Mouse (Mus musculus) heart, postnatal 10 days (tissue): Measurements from ENCODE around the gene Pax1. TPM values are rescaled to one million over a fixed set of nuclear protein-coding genes. Genes with fewer than 3 reads are reported as not detected.

Experiments used
- DNase-seq, 2 experiments: peaks; one replicate each; pipeline ENCODE4 v3.0.0; 2021
- intact Hi-C: fragments of 180-260 bp; cut with DNase I; formaldehyde crosslinking; loops from one replicate; pipeline ENCODE4 v1.15.1; 2025
- total RNA-seq, 2 experiments: library from RNA; stranded (reverse); gene quantifications; 2 replicates each; pipeline ENCODE4 v1.2.3; 2021

The Pax1 gene
- total RNA-seq: not detected

DNA sequence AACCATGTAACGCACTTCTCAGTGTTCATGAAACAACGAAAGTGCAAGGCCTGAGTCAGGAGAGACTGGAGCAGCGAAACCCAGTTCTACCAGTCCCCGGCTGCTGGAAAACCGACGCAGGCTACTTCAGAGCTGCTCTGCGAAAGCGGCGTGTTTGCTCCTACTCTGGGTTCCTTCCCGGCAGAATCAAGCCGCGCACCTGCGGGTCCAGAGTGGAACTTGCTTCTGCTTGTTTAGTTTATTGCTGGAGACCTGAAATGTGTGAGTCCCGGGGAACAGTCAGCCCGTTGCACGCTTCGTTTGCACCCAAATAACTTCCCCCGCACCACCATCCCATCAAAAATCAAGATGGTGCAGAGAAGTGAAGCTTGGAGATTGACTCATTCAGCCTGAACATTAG, at the start of gene Pax1:
Gene Pax1, plus strand, starts transcription at position 345 of the 400 bp plus-strand sequence.
- intact Hi-C loops: loop anchor here (5.0 kb wide), 1 partner anchor 376 kb away; no protein-coding TSS in a partner anchor
- no peak for DNase-seq

DNA sequence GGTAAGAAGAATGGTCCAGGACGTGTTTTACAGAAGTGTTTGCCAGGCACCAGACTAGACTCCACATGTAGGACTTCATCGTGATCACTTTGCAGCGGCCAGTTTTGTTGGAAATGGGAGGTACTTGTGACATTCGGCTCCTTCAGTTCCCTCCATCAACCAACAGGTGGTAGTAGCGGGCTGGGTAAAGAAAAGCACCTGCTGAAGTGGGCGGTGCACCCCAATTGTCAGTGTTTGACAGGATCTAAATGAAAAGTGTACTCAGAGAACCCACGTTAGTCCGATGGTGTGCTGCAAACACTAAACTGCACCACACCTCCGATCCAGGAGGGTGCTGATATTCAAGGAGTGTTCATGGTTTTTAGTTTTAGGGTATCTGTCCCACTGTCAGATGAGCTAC, 40.7 kb upstream of the Pax1 start:
- peak; percentile 14 to 31 for DNase-seq

DNA sequence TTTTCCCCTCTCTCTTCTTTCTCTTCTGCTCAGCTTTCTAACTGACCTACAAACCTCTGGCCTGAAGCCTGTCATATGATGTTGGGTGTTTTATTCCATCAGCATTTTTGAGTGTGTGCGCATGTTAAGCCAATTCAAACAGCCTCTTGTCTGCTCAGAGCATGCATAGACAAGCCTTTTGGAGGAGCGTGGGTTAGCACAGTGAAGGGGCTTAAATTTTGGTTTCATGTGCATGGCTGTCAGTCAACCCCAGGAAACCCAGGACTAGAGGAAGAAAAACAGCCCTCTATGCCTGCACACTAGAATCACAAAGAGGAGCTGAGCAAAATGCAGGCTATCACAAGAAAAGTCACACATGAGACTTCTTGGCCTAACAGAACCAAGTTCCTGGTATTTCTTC, 36.5 kb upstream of the Pax1 start:
- no peak for DNase-seq
- intact Hi-C loops: no loop called here

More for the DNA sequence above, 40.7 kb upstream of the Pax1 start:
- intact Hi-C loops: loop anchor here (1.0 to 5.0 kb wide), 2 partner anchors 417 to 466 kb away; no protein-coding TSS in a partner anchor

DNA sequence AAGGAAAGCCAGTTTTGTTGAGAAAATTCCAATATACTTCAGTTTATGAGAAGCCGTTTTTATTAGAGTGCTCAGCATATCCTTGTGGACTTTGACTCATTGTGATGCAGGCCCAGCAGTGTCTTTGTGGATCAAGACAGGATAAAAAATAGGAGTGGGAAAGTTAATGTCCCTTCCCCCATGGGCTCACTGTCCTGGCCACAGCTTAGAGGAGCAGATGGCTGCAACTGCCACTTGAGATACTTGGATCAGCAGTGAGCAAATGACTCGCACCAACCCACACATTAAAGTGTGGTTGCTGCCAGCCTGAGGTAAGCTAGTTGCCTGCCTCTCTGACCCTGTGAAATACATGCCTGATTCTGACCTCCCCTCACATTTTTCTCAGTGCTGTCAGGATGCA, 29.0 kb upstream of the Pax1 start:
- intact Hi-C loops: no loop called here
- no peak for DNase-seq

DNA sequence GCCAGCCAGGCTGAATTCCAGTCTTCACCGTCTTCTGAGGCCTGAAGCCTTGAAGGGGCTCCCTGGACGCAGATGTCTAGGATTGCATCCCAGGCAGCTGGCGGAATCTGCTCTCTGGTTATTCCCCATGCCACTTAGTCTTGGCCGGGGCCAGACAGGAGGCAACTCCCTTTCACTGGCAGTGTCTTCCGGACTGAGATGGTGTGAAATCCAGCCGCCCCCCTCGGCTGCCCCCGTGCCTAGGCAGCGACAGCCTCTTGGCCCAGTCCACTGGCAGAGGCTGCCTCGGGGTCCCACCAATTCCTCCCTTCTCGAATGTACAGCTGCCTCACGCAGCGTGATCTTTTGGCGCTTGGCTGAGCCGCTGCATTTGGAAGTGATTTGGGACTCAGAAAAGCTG, 23.0 kb upstream of the Pax1 start:
- DNase-seq: no peak
- intact Hi-C loops: no loop called here

DNA sequence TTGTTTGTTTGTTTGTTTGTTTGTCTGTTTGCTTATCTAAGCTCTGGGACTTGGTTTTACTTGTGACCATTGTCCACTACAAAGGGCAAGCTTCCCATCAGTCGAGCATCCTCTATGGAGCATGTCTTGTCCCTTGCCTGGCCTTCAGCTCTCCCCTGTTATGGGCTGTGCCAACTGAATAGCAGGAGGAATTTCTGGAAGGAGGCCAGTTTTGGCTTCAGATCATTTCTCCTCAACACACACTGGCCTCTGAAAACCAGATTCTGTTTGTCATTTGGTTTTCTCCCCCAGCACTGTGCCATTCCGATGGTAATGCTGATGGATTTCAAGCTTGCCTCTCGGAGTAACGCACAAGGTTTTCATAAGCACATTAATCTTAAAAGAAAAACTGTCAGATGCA, 21.9 kb upstream of the Pax1 start:
- intact Hi-C loops: no loop called here

DNA sequence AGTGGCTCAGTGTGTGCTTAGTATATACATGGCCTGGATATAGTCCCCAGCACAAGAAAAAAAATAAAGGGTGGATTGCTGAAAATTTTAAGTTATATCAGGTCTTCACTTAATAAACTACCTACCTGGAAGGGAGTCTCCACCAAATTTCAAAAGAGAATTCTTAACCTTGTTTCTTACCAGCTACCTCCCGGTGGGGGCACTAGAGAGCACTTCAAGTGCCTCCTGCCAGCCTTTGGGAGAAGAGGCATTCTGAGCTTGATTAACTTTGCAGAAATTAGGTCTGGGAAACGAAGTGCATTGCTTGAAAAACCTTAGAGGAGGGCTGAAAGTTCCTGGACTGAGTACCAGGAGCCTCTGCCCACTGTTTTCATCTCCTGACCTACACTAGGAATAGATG, 19.5 kb upstream of the Pax1 start:
- intact Hi-C loops: no loop called here
- DNase-seq: peak in 1 of 2 experiments; percentile 20

More for the DNA sequence above, 21.9 kb upstream of the Pax1 start:
- DNase-seq: no peak

DNA sequence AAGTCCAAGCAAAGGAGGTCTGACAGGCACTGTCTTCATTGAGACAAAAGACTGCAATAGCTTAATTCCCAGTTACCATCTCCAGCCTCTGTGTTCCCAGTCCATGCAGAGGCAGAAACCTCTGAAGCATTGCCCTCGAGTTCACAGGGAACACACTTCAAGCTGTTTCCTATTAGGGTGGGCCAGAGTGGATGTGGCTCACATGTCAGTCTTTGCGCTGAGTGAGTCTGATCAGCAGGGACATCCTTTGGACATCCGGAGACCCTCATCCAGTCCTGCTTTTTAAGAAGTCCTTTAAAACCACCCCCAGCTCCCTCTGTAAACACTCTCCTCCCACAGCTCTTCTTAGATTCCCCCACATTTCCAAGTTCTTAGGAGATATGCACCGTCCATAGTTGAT, 2.0 kb upstream of the Pax1 start:
- intact Hi-C loops: loop anchor here (5.0 kb wide), 1 partner anchor 378 kb away; no protein-coding TSS in a partner anchor
- DNase-seq: no peak

DNA sequence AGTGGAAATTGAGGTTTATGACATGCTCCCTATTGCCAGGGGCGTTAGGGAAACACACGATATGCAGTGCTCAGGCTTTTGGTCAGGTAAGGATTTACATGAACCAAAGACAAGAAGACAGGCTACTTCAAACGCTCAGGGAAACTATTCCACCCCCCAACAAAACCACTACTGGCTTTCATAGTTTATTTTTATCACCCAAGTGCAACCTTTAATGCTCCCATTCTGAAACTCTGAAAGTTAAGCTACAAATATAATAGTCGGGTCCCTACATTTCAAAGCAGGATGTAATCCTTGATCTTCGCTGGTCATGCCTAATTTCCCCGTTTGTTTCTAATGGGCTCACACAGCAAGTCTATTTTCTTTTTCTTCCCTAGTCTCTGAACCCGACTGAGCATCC, 1.3 kb upstream of the Pax1 start:
- no peak for DNase-seq
- intact Hi-C loops: loop anchor here (5.0 kb wide), 1 partner anchor 377 kb away; no protein-coding TSS in a partner anchor

DNA sequence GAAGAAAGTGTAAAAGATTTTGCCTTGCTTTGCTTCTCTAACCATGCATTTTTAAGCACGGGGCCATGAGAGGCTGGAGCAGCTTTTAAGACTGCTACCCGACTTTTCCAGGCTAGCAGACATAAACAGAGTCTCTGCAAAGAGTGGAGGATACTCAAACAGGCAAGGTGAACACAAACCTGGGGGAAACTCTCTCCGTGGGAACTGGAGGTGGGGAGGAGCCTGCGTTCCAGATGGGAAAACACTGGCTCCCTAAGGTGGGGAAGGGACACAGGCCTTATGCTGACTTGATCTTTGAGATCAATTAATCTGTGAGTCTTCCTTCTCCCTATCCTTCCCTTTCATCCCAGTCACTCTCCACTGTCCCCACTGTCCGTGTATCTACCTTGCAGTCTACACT, 869 bp upstream of the Pax1 start:
- intact Hi-C loops: loop anchor here (5.0 kb wide), 1 partner anchor 376 kb away; no protein-coding TSS in a partner anchor
- no peak for DNase-seq

DNA sequence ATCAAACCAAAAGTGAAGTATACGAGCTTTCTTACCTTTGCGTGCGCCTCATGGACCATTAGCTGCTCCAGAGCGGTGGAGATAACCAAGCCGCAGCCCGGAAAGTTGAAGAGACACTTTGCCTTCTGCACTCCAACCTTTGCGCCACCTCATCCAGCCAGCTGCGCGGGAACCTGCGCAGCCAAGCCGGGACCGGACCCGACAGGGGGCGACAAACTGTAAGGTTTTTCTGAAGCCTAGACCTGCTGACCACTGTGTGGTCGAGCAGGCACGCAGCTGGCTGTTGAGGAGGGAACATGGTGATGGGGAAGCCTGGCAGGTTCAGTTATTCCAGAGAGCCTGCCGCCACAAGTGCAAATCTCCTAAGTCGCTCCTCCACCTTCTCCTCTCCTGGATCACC, 591 bp downstream of the Pax1 start:
- intact Hi-C loops: loop anchor here (5.0 kb wide), 1 partner anchor 375 kb away; no protein-coding TSS in a partner anchor

DNA sequence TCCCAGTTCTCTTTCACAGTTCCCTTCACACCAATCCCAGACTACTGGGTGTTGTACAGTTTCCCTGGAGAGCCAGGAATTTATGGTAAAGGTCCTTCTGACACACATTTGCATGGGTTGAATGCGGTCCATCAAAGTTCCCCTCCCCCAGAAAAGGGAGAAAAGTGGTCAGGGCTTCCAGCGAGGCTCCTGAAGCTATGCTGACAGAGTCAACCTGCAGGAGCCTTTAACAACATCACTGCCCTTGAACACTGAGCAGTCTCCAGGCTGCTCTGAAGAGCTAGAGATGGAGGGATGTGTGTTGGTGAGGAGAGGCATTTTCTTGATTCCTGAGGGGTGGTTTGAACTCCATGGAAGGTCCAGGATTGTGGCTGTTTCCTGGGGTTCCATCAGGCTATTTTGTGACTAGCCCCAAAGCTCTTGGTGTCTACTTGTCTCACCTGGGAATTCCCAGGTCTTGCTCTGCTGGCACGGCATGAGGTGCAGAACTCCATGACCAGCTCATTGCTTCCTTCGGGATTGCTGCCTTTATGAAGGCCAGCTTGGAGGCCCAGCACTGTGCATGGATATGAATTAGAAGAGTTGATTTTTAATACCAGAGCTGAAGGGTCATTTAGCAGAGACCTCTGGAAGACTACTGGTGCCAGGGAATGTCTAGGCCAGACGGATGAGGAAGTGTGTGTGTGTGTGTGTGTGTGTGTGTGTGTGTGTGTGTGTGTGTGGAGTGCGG, 1.8 kb downstream of the Pax1 start:
- intact Hi-C loops: loop anchor here (5.0 kb wide), 1 partner anchor 374 kb away; no protein-coding TSS in a partner anchor

More for the DNA sequence above, 591 bp downstream of the Pax1 start:
- DNase-seq: peak; percentile 45 to 65

DNA sequence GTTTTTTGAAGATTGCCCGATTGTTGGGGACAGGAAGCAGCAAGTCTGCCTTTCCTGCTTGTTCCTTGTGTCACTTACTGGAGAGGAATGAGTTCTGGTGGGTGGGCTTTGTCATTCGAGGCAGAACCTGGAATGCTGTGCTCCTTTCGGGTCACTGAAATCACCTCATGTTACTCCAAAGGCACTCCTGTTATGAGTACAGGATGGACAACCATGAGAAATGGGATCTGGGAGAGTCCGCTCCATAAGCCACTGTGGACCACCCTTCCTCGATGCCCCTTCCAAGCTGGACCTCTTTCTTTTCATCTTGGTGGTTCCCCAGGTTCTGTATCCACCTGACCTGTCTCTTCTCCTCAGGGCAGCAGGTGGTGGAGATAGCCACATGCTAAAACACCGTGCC, 2.5 kb downstream of the Pax1 start:
- DNase-seq: no peak
- intact Hi-C loops: loop anchor here (5.0 kb wide), 1 partner anchor 373 kb away; no protein-coding TSS in a partner anchor

More for the DNA sequence above, 1.8 kb downstream of the Pax1 start:
- no peak for DNase-seq

DNA sequence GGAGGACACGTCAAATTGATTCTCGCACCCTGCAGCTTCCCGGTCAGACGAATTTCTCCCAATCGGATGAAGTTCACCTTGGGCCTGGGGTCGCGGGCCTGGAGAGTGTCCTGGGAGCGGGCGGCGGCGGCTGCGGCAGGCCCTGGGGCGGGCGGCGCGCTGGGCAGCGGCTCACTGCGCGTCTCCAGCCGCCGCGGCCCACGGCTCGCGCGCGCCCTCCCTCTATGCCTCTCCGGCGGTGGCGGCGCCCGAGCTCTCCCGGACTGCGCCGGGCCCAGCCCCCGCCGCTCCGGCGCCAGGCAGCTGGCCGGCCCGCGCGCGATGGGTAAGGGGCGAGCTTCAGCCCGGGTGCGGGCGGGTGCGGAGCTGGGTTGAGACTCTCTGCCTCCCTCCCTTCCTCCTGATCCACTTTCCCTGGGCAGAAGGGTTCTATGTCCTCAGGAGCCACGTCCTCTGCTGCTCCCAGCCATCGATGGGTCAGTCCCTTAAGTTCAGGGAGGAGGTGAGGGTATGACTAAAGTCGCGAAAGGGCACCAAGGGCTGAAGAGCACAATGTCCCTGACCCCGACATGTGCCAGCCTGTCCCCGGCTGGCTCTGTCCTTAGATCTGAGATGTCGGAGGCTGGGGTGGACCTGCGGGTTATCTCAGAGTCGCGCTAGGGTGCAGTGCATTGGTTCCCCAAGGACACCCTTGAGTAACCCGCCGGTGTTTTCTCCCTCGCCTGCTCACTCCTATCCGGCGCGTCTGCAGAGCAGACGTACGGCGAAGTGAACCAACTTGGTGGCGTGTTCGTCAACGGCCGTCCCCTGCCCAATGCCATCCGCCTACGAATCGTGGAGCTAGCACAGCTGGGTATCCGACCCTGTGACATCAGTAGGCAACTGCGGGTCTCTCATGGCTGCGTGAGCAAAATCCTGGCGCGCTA, 3.5 kb downstream of the Pax1 start:
- intact Hi-C loops: loop anchor here (5.0 kb wide), 1 partner anchor 372 kb away; no protein-coding TSS in a partner anchor
- DNase-seq: no peak

DNA sequence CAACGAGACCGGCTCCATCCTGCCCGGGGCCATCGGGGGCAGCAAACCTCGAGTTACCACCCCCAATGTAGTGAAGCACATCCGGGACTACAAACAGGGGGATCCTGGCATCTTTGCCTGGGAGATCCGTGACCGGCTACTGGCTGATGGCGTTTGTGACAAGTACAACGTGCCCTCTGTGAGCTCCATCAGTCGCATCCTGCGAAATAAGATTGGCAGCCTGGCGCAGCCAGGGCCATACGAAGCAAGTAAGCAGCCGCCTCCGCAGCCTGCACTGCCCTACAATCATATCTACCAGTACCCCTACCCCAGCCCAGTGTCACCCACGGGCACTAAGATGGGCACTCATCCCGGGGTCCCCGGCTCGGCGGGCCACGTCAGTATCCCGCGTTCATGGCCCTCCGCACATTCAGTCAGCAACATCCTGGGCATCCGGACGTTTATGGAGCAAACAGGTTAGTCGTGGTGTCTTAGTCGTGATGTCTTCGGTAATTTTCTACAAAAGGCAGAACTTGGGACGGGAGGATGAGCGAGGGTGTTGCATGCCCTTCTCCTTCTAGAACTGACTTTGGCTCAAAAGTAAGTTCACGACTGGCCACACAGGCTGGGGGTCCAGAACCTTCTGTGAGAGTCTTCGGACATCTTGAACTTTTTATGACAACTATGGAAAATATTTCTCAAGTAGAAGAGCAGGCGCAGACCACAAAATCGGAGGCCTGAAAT, 4.3 kb downstream of the Pax1 start:
- no peak for DNase-seq
- intact Hi-C loops: no loop called here

DNA sequence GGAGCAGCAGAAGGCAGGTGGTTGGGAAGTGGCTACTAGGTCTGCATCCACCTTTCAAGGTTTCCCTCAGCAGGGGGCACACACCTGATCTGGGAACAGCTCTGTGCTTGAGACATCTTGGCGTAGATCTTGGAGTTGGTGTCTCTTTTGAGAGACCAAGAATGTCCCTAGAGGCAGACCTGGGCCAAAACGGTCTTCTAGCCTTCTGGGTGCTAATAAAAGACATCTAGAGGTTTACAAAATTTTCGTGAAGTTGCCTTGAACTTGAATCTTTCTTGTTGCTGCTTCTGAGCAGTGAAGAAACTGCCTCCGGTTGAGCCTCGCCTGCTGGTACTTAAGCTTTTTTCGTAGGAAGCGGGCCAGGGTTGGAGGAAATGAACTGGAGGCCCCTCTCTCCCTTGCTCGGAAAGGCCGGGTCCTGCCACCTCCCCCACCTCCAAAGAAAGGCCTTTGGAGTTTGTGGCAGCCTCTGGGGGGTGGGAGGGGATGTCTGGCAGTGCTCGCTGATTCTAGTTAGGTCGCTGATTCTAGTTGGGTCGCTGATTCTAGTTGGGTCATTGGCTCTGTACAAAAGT, 5.6 kb downstream of the Pax1 start:
- intact Hi-C loops: no loop called here
- DNase-seq: no peak

DNA sequence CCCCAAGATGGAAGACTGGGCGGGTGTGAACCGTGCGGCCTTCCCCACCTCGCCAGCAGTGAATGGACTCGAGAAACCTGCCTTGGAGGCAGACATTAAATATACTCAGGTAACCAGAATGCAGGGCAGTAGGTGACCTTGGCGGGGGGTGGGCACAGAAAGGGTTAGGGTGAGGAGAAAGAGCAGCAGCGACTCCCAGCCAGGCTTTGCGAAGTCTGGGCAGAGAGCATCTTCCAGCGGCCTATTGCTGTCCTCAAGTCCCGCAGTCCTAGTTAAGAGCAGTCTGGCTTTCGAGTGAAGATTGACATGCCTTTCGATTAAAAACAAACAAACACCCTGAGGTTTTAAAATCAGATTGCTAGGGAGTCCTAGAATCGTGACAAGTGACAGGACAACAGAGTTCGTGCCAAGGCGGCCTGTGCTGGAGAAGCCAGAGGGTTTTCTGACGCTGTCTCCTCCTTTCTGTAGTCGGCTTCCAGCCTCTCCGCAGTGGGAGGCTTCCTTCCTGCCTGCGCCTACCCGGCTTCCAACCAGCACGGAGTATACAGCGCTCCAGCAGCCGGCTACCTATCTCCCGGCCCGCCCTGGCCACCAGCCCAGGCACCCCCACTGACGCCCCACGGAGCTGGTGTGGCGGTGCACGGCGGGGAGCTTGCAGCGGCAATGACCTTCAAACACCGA, 6.3 kb downstream of the Pax1 start:
- DNase-seq: no peak
- intact Hi-C loops: no loop called here

DNA sequence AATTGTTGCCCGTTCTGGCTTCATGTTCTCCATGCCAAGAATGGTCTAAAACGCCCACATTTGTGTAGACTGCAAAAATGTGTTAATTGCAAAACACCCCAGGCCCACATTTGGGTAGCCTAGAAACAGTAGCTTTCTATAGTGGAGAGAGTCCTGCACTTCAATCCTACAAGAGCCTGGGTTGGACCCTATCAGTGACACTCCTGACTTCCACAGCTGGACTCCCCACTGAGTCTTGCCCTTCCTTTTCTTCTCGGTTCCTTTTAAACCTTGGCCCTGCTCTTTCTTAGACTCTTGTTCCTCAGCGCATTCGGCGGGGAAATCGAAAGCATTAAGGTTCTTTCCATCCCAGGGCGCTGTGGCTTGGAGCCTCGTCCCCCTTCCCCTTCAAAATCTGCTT, 7.8 kb downstream of the Pax1 start:
- intact Hi-C loops: no loop called here
- DNase-seq: no peak

DNA sequence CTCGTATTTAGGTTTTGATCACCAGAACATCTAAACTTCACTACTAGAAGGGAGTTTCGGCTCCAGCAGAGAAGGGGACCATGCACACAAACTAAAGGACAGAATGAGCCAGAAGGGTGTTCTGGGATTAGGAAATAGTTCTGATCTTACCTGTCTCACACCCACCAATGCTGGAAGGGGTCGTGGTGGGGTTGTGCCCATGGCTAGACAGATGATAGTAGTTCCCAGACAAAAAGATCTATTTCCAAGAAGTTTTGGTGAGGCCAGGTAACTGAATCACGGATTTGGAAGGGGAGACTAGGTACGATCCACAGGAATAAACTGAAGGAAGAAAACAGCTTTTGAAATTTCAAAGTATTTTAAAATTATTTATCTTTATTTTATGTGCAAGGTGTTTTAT, 8.4 kb downstream of the Pax1 start:
- DNase-seq: no peak
- intact Hi-C loops: loop anchor here (10.0 kb wide), 1 partner anchor 285 kb away; the partner anchor contains the start of gene Nkx2-4
